Mouse (Mus musculus) heart, adult 2 months (tissue): Measurements from ENCODE around the gene Smarcc1. TPM values are rescaled to one million over a fixed set of nuclear protein-coding genes. Genes with fewer than 3 reads are reported as not detected.

Experiments
- DNase-seq, 2 experiments: peaks; one replicate each; pipeline ENCODE4 v3.0.0; 2021
- H3K27ac ChIP-seq: fragments of 200-600 bp; 2 replicates; pipeline ENCODE4 v1.8.1; 2022
- H3K27me3 ChIP-seq: fragments of 200-500 bp; 2 replicates; pipeline ENCODE4 v1.6.1; 2012; ENCODE audit warnings: mild to moderate bottlenecking, low read length, inconsistent platforms, mixed read lengths; ENCODE audit not compliant: control insufficient read depth, insufficient read depth
- H3K36me3 ChIP-seq: fragments of 200-500 bp; 2 replicates; pipeline ENCODE4 v1.6.1; 2012; ENCODE audit warnings: low read length, inconsistent platforms; ENCODE audit not compliant: control insufficient read depth, insufficient read depth
- H3K4me1 ChIP-seq: fragments of 200-500 bp; 2 replicates; pipeline ENCODE4 v1.6.1; 2011; ENCODE audit warnings: low read length; ENCODE audit not compliant: control insufficient read depth, insufficient read depth
- H3K4me3 ChIP-seq: fragments of 200-600 bp; 2 replicates; pipeline ENCODE4 v1.8.1; 2022
- H3K79me2 ChIP-seq: fragments of 200-500 bp; replicated peaks from 2 replicates; pipeline ENCODE4 v1.6.1; 2012; ENCODE audit warnings: mild to moderate bottlenecking, inconsistent platforms, low read length, moderate library complexity, mixed read lengths; ENCODE audit not compliant: control insufficient read depth, insufficient read depth
- H3K9ac ChIP-seq: fragments of 200-500 bp; 2 replicates; pipeline ENCODE4 v1.6.1; 2012; ENCODE audit warnings: low read depth, mild to moderate bottlenecking, control low read depth, inconsistent platforms, low read length, mixed read lengths
- CTCF ChIP-seq: fragments of 200-600 bp; IDR thresholded peaks from 2 replicates; pipeline ENCODE4 v1.8.1; 2022; ENCODE audit warnings: antibody characterized with exemption, mild to moderate bottlenecking, moderate library complexity
- EP300 ChIP-seq: fragments of 200-500 bp; IDR thresholded peaks from 2 replicates; pipeline ENCODE4 v1.6.1; 2011; ENCODE audit warnings: low read depth, low read length, control low read depth; ENCODE audit not compliant: insufficient read depth
- POLR2A ChIP-seq: fragments of 200-500 bp; IDR thresholded peaks from 2 replicates; pipeline ENCODE4 v1.6.1; 2011; ENCODE audit warnings: mild to moderate bottlenecking, low read depth, low read length, control low read depth; ENCODE audit not compliant: insufficient read depth
- WGBS: fragments of 180-500 bp; shearing (Covaris S2); methylation state at CpG from one replicate; pipeline ENCODE4 v1.1.7; 2018; 5-methylcytosine and 5-hydroxymethylcytosine counted together
- intact Hi-C: fragments of 180-260 bp; cut with DNase I; formaldehyde crosslinking; loops from one replicate; pipeline ENCODE4 v1.15.1; 2025
- polyA plus RNA-seq: library from polyadenylated mRNA; depleted of rRNA; stranded (reverse); fragments of >200 nt; gene quantifications from 2 replicates; pipeline ENCODE4 v1.2.3, GENCODE M21; 2012
- total RNA-seq, 2 experiments: library from RNA; stranded (reverse); gene quantifications; 2 replicates each; pipeline ENCODE4 v1.2.3; 2021

Gene Smarcc1
- total and polyA plus RNA-seq, 3 experiments, result 8.4 to 25.2 (median 24.1) TPM

GRCm38 (mm10) chr9:110244889-110245589 is 127.5 kb downstream of the Smarcc1 start:
- WGBS, result 4% methylated on average over 93 of the region's 93 CpGs
- no peak overlapping the region for H3K27ac ChIP-seq
- H3K4me3 ChIP-seq, result peak overlapping the region; percentile 59
- peaks cover 3% of the 10 kb centered on the region; the same call in 1 of the 2 replicates for H3K4me1 ChIP-seq
- H3K79me2 ChIP-seq, result no peaks in the 10 kb centered on the region
- H3K27me3 ChIP-seq, result peaks cover 4% of the 10 kb centered on the region
- intact Hi-C loops, result no loop called here
- no peaks in the 10 kb centered on the region for H3K36me3 ChIP-seq
- DNase-seq, result peak; percentile 23 to 50
- peak overlapping the region; percentile 49 for H3K9ac ChIP-seq
- no peak for TF ChIP-seq POLR2A
- TF ChIP-seq CTCF, result no peak
- TF ChIP-seq EP300, result no peak

- Histone ChIP-seq H3K9ac (peak overlapping the region; percentile 49), H3K27me3 (peaks cover 4% of the 10 kb centered on the region), H3K79me2 (no peaks in the 10 kb centered on the region), H3K27ac (no peak overlapping the region), H3K36me3 (no peaks in the 10 kb centered on the region), H3K4me1 (peaks cover 3% of the 10 kb centered on the region; the same call in 1 of the 2 replicates), H3K4me3 (peak overlapping the region; percentile 59)
- intact Hi-C loops, result no loop called here
- peak; percentile 36 to 62 for DNase-seq
- TF ChIP-seq CTCF, result no peak
- no peak for TF ChIP-seq POLR2A
- no peak for TF ChIP-seq EP300
- whole genome bisulfite sequencing, result 2% methylated on average over 38 of the region's 40 CpGs
These were observed 128.2 kb downstream of the Smarcc1 start for GRCm38 (mm10) chr9:110245590-110246320.

- WGBS, result 34% methylated on average over 13 of the region's 13 CpGs
- no peak overlapping the region for H3K9ac ChIP-seq
- TF ChIP-seq EP300, result no peak
- TF ChIP-seq POLR2A, result no peak
- no peak for TF ChIP-seq CTCF
These were observed 128.8 kb downstream of the Smarcc1 start for GRCm38 (mm10) chr9:110246321-110246640.

DNA sequence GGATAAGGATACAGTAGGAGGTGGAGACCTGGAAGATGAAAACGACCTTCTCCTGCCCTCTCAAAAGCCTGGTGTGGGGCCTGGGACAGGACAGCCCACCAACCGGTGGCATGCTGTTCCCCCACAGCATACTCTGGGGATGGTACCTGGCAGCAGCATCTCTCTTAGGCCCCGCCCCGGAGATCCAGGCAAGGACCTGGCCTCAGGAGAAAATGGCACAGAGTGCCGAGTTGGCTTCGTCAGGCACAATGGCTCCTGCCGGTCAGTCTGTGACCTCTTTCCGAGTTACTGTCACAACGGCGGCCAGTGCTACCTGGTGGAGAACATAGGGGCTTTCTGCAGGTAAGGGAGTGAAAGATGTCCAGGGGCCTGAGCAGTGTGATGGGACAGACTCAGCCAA is 129.5 kb downstream of the Smarcc1 start:
- Histone ChIP-seq H3K27ac (no peak overlapping the region), H3K79me2 (no peaks in the 10 kb centered on the region), H3K9ac (no peak overlapping the region), H3K36me3 (no peaks in the 10 kb centered on the region), H3K4me1 (peaks cover 3% of the 10 kb centered on the region; the same call in 1 of the 2 replicates), H3K27me3 (peaks cover 4% of the 10 kb centered on the region), H3K4me3 (no peak overlapping the region)
- no peak for DNase-seq
- 86% methylated on average over 10 of the region's 10 CpGs for WGBS
- intact Hi-C loops, result no loop called here
- no peak for TF ChIP-seq EP300

More at GRCm38 (mm10) chr9:110246321-110246640, 128.8 kb downstream of the Smarcc1 start:
- H3K79me2 ChIP-seq, result no peaks in the 10 kb centered on the region
- intact Hi-C loops, result no loop called here
- H3K4me3 ChIP-seq, result peak overlapping the region; percentile 59; the same call in 1 of the 2 replicates
- H3K27me3 ChIP-seq, result peaks cover 4% of the 10 kb centered on the region
- H3K36me3 ChIP-seq, result no peaks in the 10 kb centered on the region
- DNase-seq, result peak in 1 of 2 experiments; percentile 23
- no peak overlapping the region for H3K27ac ChIP-seq
- H3K4me1 ChIP-seq, result peaks cover 3% of the 10 kb centered on the region; the same call in 1 of the 2 replicates

DNA sequence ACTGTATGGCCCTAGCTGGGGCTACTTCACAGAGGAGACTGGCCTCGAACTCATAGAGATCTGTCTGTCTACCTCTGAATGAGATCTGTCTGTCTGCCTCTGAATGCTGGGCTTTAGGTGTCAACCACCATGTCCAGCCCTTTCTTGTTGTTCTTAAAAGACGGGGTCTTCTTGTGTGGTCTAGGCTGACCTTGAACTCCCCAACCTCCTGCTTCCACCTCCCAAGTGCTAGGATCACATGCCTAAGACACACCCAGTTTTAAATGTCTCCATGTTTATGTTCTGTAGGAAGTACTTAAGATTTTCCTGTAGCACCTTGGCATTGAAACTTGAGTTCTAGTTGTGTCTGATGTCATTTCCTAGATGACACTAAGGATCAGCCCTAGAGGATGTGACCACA is 131.4 kb downstream of the Smarcc1 start:
- 76% methylated on average over 2 of the region's 2 CpGs for WGBS
- no peaks in the 10 kb centered on the region for H3K79me2 ChIP-seq
- no peak overlapping the region for H3K27ac ChIP-seq
- no peaks in the 10 kb centered on the region for H3K36me3 ChIP-seq
- no peak overlapping the region for H3K4me3 ChIP-seq
- peaks cover 3% of the 10 kb centered on the region; the same call in 1 of the 2 replicates for H3K4me1 ChIP-seq
- intact Hi-C loops, result no loop called here
- no peak for TF ChIP-seq POLR2A
- no peak for TF ChIP-seq CTCF
- no peak for TF ChIP-seq EP300
- peaks cover 4% of the 10 kb centered on the region for H3K27me3 ChIP-seq
- H3K9ac ChIP-seq, result no peak overlapping the region
- no peak for DNase-seq
